Mouse (Mus musculus) MEL (cell line): ENCODE measurements at regions not wholly inside any gene's neighbourhood (a gene's known extent, or its start where the extent isn't known, plus 50 kb on each side); places are given as distances from the start of the nearest gene placed in this dataset.

Experiments used
- DNase-seq: peaks from one replicate; pipeline ENCODE4 v3.0.0; 2011; ENCODE audit warnings: low read depth, low spot score
- H3K27ac ChIP-seq: 2 replicates; pipeline ENCODE4 v1.5.1; 2012; ENCODE audit warnings: low read depth, mild to moderate bottlenecking, control low read depth, low read length, moderate library complexity; ENCODE audit not compliant: control insufficient read depth
- H3K27me3 ChIP-seq, 2 experiments: fragments of 150-350 bp in 1 of 2; sonication (generic) in 1 of 2; 2 replicates each; pipeline ENCODE4 v1.6.1; 2012; ENCODE audit warnings: low read length in 2 of 2, mild to moderate bottlenecking in 2 of 2, improper control_type of control experiment in 1 of 2, moderate library complexity in 1 of 2; ENCODE audit not compliant: insufficient read depth in 2 of 2, control insufficient read depth in 1 of 2
- H3K36me3 ChIP-seq, 2 experiments: 2 replicates each; pipeline ENCODE4 v1.6.1; 2012 to 2014; ENCODE audit warnings: low read length in 2 of 2, improper control_type of control experiment in 1 of 2, inconsistent platforms in 1 of 2, mild to moderate bottlenecking in 1 of 2; ENCODE audit not compliant: insufficient read depth in 2 of 2, control insufficient read depth in 1 of 2
- H3K4me1 ChIP-seq, 2 experiments: fragments of 150-350 bp in 1 of 2; sonication (generic) in 1 of 2; 2 replicates each; pipeline ENCODE4 v1.6.1; 2012; ENCODE audit warnings: low read length in 2 of 2, improper control_type of control experiment in 1 of 2, mild to moderate bottlenecking in 1 of 2; ENCODE audit not compliant: insufficient read depth in 2 of 2, control insufficient read depth in 1 of 2
- H3K4me3 ChIP-seq, 2 experiments: fragments of 150-350 bp in 1 of 2; sonication (generic) in 1 of 2; 2 replicates each; pipeline ENCODE4 v1.5.1; 2012; ENCODE audit warnings: low read depth in 2 of 2, low read length in 2 of 2, mild to moderate bottlenecking in 2 of 2, moderate library complexity in 2 of 2, control low read depth in 1 of 2, improper control_type of control experiment in 1 of 2; ENCODE audit not compliant: control insufficient read depth in 1 of 2, insufficient read depth in 1 of 2
- H3K79me2 ChIP-seq: 2 replicates; pipeline ENCODE4 v1.6.1; 2012; ENCODE audit warnings: mild to moderate bottlenecking, low read length, moderate library complexity; ENCODE audit not compliant: control insufficient read depth, poor library complexity, insufficient read depth
- H3K9ac ChIP-seq: 2 replicates; pipeline ENCODE4 v1.6.1; 2012; ENCODE audit warnings: low read depth, mild to moderate bottlenecking, control low read depth, low read length, moderate library complexity; ENCODE audit not compliant: control insufficient read depth, poor library complexity, severe bottlenecking
- H3K9me3 ChIP-seq: fragments of 150-350 bp; sonication (generic); replicated peaks from 2 replicates; pipeline ENCODE4 v1.6.1; 2012; ENCODE audit warnings: mild to moderate bottlenecking, low read length, improper control_type of control experiment, moderate library complexity; ENCODE audit not compliant: insufficient read depth
- CHD1 ChIP-seq: IDR thresholded peaks from 2 replicates; pipeline ENCODE4 v1.6.1; 2012; ENCODE audit warnings: low read depth, mild to moderate bottlenecking, inconsistent platforms, low read length, improper control_type of control experiment
- CTCF ChIP-seq, 3 experiments: IDR thresholded peaks in 2 of 3; conservative IDR thresholded peaks in 1 of 3; 2 replicates each; pipeline ENCODE4 v1.5.1; 2011 to 2012; ENCODE audit warnings: low read length in 3 of 3, low read depth in 2 of 3, mild to moderate bottlenecking in 2 of 3, improper control_type of control experiment in 1 of 3, inconsistent platforms in 1 of 3, mixed read lengths in 1 of 3, moderate library complexity in 1 of 3; ENCODE audit not compliant: control insufficient read depth in 1 of 3, insufficient read depth in 1 of 3, poor library complexity in 1 of 3, severe bottlenecking in 1 of 3
- ELF1 ChIP-seq: IDR thresholded peaks from 2 replicates; pipeline ENCODE4 v1.6.1; 2014; ENCODE audit warnings: low read depth, mild to moderate bottlenecking, inconsistent platforms, low read length, improper control_type of control experiment, moderate library complexity
- HCFC1 ChIP-seq: IDR thresholded peaks from 2 replicates; pipeline ENCODE4 v1.6.1; 2012; ENCODE audit warnings: low read depth, mild to moderate bottlenecking, inconsistent platforms, low read length, improper control_type of control experiment, moderate library complexity
- JUND ChIP-seq: IDR thresholded peaks from 2 replicates; pipeline ENCODE4 v1.6.1; 2011; ENCODE audit warnings: low read depth, mild to moderate bottlenecking, improper control_type of control experiment, low read length
- KAT2A ChIP-seq: conservative IDR thresholded peaks from 2 replicates; pipeline ENCODE4 v1.6.1; 2012; ENCODE audit warnings: low read depth, low read length, improper control_type of control experiment, inconsistent platforms
- POLR2A ChIP-seq, 2 experiments: IDR thresholded peaks; 2 replicates each; pipeline ENCODE4 v1.6.1; 2011 to 2012; ENCODE audit warnings: low read length in 2 of 2, mild to moderate bottlenecking in 2 of 2, control low read depth in 1 of 2, improper control_type of control experiment in 1 of 2, low read depth in 1 of 2, moderate library complexity in 1 of 2; ENCODE audit not compliant: control insufficient read depth in 1 of 2, insufficient read depth in 1 of 2, poor library complexity in 1 of 2
- POLR2AphosphoS2 ChIP-seq: IDR thresholded peaks from 2 replicates; pipeline ENCODE4 v1.6.1; 2011; ENCODE audit warnings: low read length, improper control_type of control experiment
- POLR2AphosphoS5 ChIP-seq: IDR thresholded peaks from 2 replicates; pipeline ENCODE4 v1.6.1; 2012; ENCODE audit warnings: low read depth, borderline replicate concordance, mild to moderate bottlenecking, inconsistent platforms, low read length, moderate library complexity, mixed read lengths
- RCOR1 ChIP-seq: IDR thresholded peaks from 2 replicates; pipeline ENCODE4 v1.6.1; 2012; ENCODE audit warnings: low read depth, mild to moderate bottlenecking, inconsistent platforms, low read length, improper control_type of control experiment
- SMC3 ChIP-seq: IDR thresholded peaks from 2 replicates; pipeline ENCODE4 v1.6.1; 2011; ENCODE audit warnings: low read depth, low read length, improper control_type of control experiment
- USF2 ChIP-seq, 2 experiments: IDR thresholded peaks; 2 replicates each; pipeline ENCODE4 v1.6.1; 2011 to 2012; ENCODE audit warnings: improper control_type of control experiment in 2 of 2, low read length in 2 of 2, borderline replicate concordance in 1 of 2, inconsistent platforms in 1 of 2, low read depth in 1 of 2, mild to moderate bottlenecking in 1 of 2; ENCODE audit not compliant: insufficient read depth in 1 of 2
- ZC3H11A ChIP-seq: IDR thresholded peaks from 2 replicates; pipeline ENCODE4 v1.6.1; 2012; ENCODE audit warnings: low read depth, mild to moderate bottlenecking, inconsistent platforms, low read length, improper control_type of control experiment
- ZMIZ1 ChIP-seq: IDR thresholded peaks from 2 replicates; pipeline ENCODE4 v1.6.1; 2012; ENCODE audit warnings: low read depth, mild to moderate bottlenecking, inconsistent platforms, low read length, improper control_type of control experiment, moderate library complexity

- DNase-seq: no peak
- Histone ChIP-seq H3K9me3 (no peaks in the 10 kb centered on the region), H3K27me3 (no peaks in the 10 kb centered on the region), H3K4me3 (no peak overlapping the region), H3K27ac (no peak overlapping the region), H3K4me1 (peaks cover 0 to 6% of the 10 kb centered on the region in 2 experiments; a peak in 2 of 4 replicates), H3K79me2 (no peaks in the 10 kb centered on the region; the same call in 1 of the 2 replicates), H3K36me3 (peaks cover 0 to 5% of the 10 kb centered on the region in 2 experiments; a peak in 2 of 4 replicates), H3K9ac (no peak overlapping the region)
- TF ChIP-seq POLR2AphosphoS2 (no peak), POLR2A (IDR thresholded peaks at IDR 0.05; ENCODE audit: control insufficient read depth in 1 of 2, insufficient read depth in 1 of 2, low read depth in 1 of 2, low read length in 2 of 2, poor library complexity in 1 of 2) (no peak), KAT2A (no peak), USF2 (IDR thresholded peaks at IDR 0.05; ENCODE audit: borderline replicate concordance in 1 of 2, insufficient read depth in 1 of 2, low read depth in 1 of 2, low read length in 2 of 2) (no peak), CTCF (IDR thresholded peaks at IDR 0.05 in 2 of 3, conservative IDR thresholded peaks at IDR 0.05 in 1 of 3; ENCODE audit: control insufficient read depth in 1 of 3, insufficient read depth in 1 of 3, low read depth in 2 of 3, low read length in 3 of 3, poor library complexity in 1 of 3, severe bottlenecking in 1 of 3) (peak; percentile 36 to 57 (median 43))
Measured at GRCm38 (mm10) chr10:117432415-117432814, 52.6 kb upstream of the Cpsf6 start.

- TF ChIP-seq JUND (no peak), POLR2A (IDR thresholded peaks at IDR 0.05; ENCODE audit: control insufficient read depth in 1 of 2, insufficient read depth in 1 of 2, low read depth in 1 of 2, low read length in 2 of 2, poor library complexity in 1 of 2) (no peak), POLR2AphosphoS5 (no peak), ELF1 (no peak), RCOR1 (no peak), CHD1 (no peak), KAT2A (no peak), ZC3H11A (no peak), ZMIZ1 (no peak), CTCF (IDR thresholded peaks at IDR 0.05 in 2 of 3, conservative IDR thresholded peaks at IDR 0.05 in 1 of 3; ENCODE audit: control insufficient read depth in 1 of 3, insufficient read depth in 1 of 3, low read depth in 2 of 3, low read length in 3 of 3, poor library complexity in 1 of 3, severe bottlenecking in 1 of 3) (no peak), SMC3 (no peak), HCFC1 (no peak)
- no peaks in the 10 kb centered on the region for H3K9me3 ChIP-seq
- no peaks in the 10 kb centered on the region; the same call in 1 of the 2 replicates for H3K79me2 ChIP-seq
- H3K27me3 ChIP-seq: no peaks in the 10 kb centered on the region
- H3K4me1 ChIP-seq: peaks cover 0 to 6% of the 10 kb centered on the region in 2 experiments; a peak in 2 of 4 replicates
- no peak overlapping the region for H3K27ac ChIP-seq
- no peak for DNase-seq
- no peak overlapping the region for H3K4me3 ChIP-seq
- peaks cover 0 to 5% of the 10 kb centered on the region in 2 experiments; a peak in 2 of 4 replicates for H3K36me3 ChIP-seq
- H3K9ac ChIP-seq: no peak overlapping the region
Measured at GRCm38 (mm10) chr10:117431850-117432249, 52.0 kb upstream of the Cpsf6 start.
